In the genomic region with DNA sequence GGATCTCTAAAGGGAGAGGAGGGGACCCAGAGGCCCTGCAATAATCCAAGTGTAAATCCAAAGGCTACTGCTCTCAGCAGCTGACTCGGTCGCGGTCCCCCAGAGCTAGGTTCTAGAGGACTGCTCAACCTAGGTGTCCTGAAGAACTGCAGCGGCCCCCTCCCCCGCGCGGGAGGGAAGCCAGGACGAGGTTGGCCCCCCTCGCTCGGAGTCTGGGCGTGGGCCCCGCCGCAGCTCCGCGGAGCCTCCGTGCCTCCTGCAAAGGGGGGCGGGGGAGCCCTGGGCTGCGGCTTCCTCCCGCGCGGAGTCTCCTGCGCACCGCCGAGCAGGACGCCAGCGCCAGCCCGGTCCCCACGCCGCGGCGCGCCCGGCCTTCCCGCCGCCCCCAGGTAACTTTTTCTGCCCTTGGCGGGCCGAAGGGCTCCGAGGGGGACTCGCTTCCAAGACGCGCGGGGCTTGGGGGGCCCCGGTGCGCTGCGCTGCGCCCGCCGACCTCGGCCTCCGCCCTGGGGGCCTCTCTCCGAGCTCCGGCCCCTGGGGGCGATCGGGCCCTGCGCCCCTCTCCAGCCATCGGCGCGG, we compare ENCODE assay signal across 8 mouse cellular contexts.
A peak's percentile ranks its signal among the peaks of the same experiment; 100 is the strongest.
DNase-seq lines count a peak whose midpoint lies in the region; ATAC-seq and TF ChIP-seq lines count a peak whose summit lies in the region.

No protein-coding gene starts in this region.

- no peaks in the 10 kb centered on the region for H3K27me3 ChIP-seq in forebrain, embryonic 12.5 days

- ATAC-seq in forebrain, embryonic 12.5 days (ENCODE audit: low FRiP score) = peak; percentile 88

- WGBS in bone marrow, adult 2 months = under 1% methylated on average over 57 of the region's 58 CpGs
- 0% methylated on average over 48 of the region's 58 CpGs for WGBS in forebrain, embryonic 12.5 days

- H3K9me3 ChIP-seq in ES-E14 (ENCODE audit: control insufficient read depth, insufficient read depth, low read depth, low read length) = no peaks in the 10 kb centered on the region
- H3K9me3 ChIP-seq in forebrain, embryonic 12.5 days = no peaks in the 10 kb centered on the region

- peak overlapping the region; percentile 83 for H3K9ac ChIP-seq in ES-E14 (ENCODE audit: insufficient read depth, low read depth, low read length, poor library complexity, severe bottlenecking)
- H3K9ac ChIP-seq in forebrain, embryonic 12.5 days = peak overlapping the region; percentile 84

- H3K4me2 ChIP-seq in forebrain, embryonic 12.5 days = peak overlapping the region; percentile 82

- TF ChIP-seq CTCF in bone marrow, adult 2 months (IDR thresholded peaks at IDR 0.05; ENCODE audit: control insufficient read depth, insufficient read depth, low read length) = no peak

- intact Hi-C loops in heart, postnatal 10 days (cut with DNase I) = loop anchor here (1.0 to 10.0 kb wide), 3 partner anchors 13 to 188 kb away; no protein-coding TSS in a partner anchor

- no peak overlapping the region for H3K27ac ChIP-seq in ES-E14 (ENCODE audit: insufficient read depth, low read depth, low read length, poor library complexity, severe bottlenecking)
- H3K27ac ChIP-seq in bone marrow, adult 2 months (ENCODE audit: control insufficient read depth, insufficient read depth, low read depth, low read length, poor library complexity) = peak overlapping the region; percentile 27; the same call in 1 of the 2 replicates
- peak overlapping the region; percentile 61; the same call in 1 of the 2 replicates for H3K27ac ChIP-seq in forebrain, embryonic 12.5 days

- H3K4me3 ChIP-seq in ES-E14 (ENCODE audit: insufficient read depth in 1 of 2, low read depth in 1 of 2, low read length in 2 of 2, poor library complexity in 1 of 2, severe bottlenecking in 1 of 2) = peak overlapping the region; percentile 78 to 95
- H3K4me3 ChIP-seq in bone marrow, adult 2 months (replicated peaks; ENCODE audit: control insufficient read depth, low read depth, low read length) = no peak overlapping the region
- H3K4me3 ChIP-seq in forebrain, embryonic 12.5 days (replicated peaks) = peak overlapping the region; percentile 71

- in situ Hi-C loops in ES-E14 (cut with MboI; ENCODE audit: low sequenced_read_pairs in 2 of 2, unreplicated experiment in 2 of 2) = no loop called here

- no peaks in the 10 kb centered on the region for H3K36me3 ChIP-seq in ES-E14 (ENCODE audit: control insufficient read depth, insufficient read depth, low read length, poor library complexity, severe bottlenecking)
- no peaks in the 10 kb centered on the region for H3K36me3 ChIP-seq in forebrain, embryonic 12.5 days (replicated peaks)

- TF ChIP-seq POLR2A in bone marrow, adult 2 months (IDR thresholded peaks at IDR 0.05; ENCODE audit: borderline replicate concordance, control insufficient read depth, low read depth, low read length) = no peak

- H3K4me1 ChIP-seq in ES-E14 (ENCODE audit: control insufficient read depth in 2 of 2, insufficient read depth in 2 of 2, low read length in 2 of 2, poor library complexity in 1 of 2) = no peaks in the 10 kb centered on the region; a peak in 1 of 4 replicates
- H3K4me1 ChIP-seq in bone marrow, adult 2 months (ENCODE audit: control insufficient read depth, insufficient read depth, low read length) = no peaks in the 10 kb centered on the region
- peaks cover 12% of the 10 kb centered on the region for H3K4me1 ChIP-seq in forebrain, embryonic 12.5 days

- peak; percentile 17 for DNase-seq in ES-E14 (ENCODE audit: low read depth, low spot score)
- peak; percentile 61 to 64 for DNase-seq in heart, postnatal 10 days
- peak; percentile 25 to 54 for DNase-seq in layer of hippocampus, postnatal 25 days (ENCODE audit: extremely low spot score in 1 of 2, low spot score in 1 of 2)
- peak; percentile 10 for DNase-seq in lung, postnatal 25 days (ENCODE audit: low spot score)
- peak; percentile 64 for DNase-seq in right cerebral cortex, postnatal 14 days
- no peak for DNase-seq in spleen, postnatal 10 days (ENCODE audit: low spot score in 2 of 2)

TF ChIP-seq in ES-E14, 5 proteins besides CTCF, POLR2A, EP300 and RAD21:
- no peak for TF ChIP-seq HCFC1 (IDR thresholded peaks at IDR 0.05; ENCODE audit: borderline replicate concordance, insufficient read depth, low read length)
- TF ChIP-seq CHD2 (IDR thresholded peaks at IDR 0.05; ENCODE audit: low read depth, low read length) = no peak
- no peak for TF ChIP-seq ZC3H11A (IDR thresholded peaks at IDR 0.05; ENCODE audit: borderline replicate concordance, low read depth, low read length)
- TF ChIP-seq MAFK (IDR thresholded peaks at IDR 0.05; ENCODE audit: insufficient read depth, low read depth, low read length) = no peak
- TF ChIP-seq ZNF384 (IDR thresholded peaks at IDR 0.05; ENCODE audit: low read depth, low read length) = no peak

Comparison
In these comparisons a context has a peak if more than half of its experiments do, and no peak if none do; other contexts are left out.
1. DNase-seq: peak in ES-E14 (single experiment), heart, postnatal 10 days (2 of 2), layer of hippocampus, postnatal 25 days (2 of 2), lung, postnatal 25 days (single experiment) and right cerebral cortex, postnatal 14 days (single experiment); none in spleen, postnatal 10 days (0 of 2).